Mouse (Mus musculus): ENCODE results near the gene Gm45753.

The Gm45753 gene

DNA sequence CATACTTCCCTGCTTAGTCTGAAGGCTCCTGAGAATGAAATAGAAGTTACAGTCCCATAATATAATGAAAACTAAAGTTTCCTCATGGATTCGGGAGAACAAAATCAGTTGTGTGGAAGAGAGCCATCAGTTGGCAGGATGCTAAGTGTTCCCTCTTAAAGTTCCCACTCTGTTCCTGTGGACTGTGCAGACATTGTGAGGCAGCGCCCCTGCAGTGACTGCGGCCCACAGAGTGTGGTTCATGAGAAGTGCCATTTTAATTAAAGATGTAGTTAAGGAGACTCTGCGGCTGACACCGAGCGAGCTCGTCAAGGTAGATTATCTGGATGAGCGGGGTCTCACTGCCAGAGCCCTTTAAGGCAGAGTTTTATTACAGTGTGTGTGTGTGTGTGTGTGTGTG is 5.9 kb downstream of the Gm45753 start:
- no peak for TF ChIP-seq GATA4 (IDR thresholded peaks at IDR 0.05; ENCODE audit: insufficient replicate concordance, low read length)

DNA sequence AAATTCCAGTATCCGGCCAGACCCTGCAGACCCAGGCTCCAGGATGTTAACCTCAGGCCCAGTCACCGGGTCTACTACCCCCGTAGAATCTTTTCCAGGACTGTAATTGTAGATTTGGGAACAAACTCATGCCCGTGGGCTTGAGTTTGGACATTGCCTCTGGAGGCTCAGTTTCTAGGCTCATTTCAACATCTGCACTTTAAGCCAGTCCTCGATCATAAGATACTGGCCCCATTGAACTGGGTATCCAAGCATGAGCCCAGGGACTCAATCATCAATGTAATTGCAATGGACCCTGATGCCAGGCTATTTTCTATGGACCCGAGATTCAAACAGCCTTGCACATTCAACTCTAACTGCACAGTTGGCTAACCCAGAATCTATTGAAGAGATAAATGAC is 13.0 kb downstream of the Gm45753 start:
- TF ChIP-seq GATA4 (IDR thresholded peaks at IDR 0.05; ENCODE audit: insufficient replicate concordance, low read length) = no peak

DNA sequence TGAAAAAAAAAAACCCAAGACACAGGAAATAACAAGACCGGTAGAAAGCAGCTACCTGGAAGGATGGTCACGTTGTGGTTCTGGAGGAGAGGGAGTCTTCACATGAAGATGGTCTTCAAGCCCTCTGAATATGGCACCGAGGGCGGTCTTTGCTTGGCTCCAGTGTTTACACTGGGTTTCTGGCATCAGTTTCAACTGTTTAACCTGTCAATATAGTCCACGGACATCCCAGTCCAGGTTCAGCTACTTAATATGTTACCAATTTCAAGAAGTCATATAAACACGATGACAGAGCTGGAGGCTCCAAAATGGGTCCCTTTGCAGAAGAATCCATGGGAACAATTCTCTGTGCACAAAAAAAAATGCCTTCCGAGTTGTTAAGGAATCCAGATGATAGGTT is 13.6 kb downstream of the Gm45753 start, which contains the start of gene Klkb1:
Gene Klkb1 (minus strand): TSS at position 173 of the 400 bp plus-strand sequence.
- no peak for TF ChIP-seq GATA4 (IDR thresholded peaks at IDR 0.05; ENCODE audit: insufficient replicate concordance, low read length)

DNA sequence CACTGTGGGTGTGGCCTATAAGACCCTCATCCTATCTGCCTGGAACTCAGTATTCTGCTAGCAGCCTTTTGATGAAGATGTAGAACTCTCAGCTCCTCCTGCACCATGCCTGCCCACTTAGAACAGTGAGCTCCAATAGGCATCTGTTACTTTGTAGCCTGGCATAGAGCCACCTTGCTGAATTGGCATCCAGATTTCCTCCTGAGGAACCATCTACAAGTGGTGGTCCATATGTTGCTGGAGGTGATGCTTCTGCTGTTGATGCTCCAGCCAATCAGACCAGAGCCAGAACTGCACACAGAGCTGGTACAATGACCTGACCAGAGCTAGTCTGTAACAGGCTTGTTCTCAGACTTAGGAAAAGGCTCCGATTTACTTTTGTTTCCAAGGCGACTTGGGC is 16.5 kb downstream of the Gm45753 start:
- TF ChIP-seq GATA4 (IDR thresholded peaks at IDR 0.05; ENCODE audit: insufficient replicate concordance, low read length) = no peak

DNA sequence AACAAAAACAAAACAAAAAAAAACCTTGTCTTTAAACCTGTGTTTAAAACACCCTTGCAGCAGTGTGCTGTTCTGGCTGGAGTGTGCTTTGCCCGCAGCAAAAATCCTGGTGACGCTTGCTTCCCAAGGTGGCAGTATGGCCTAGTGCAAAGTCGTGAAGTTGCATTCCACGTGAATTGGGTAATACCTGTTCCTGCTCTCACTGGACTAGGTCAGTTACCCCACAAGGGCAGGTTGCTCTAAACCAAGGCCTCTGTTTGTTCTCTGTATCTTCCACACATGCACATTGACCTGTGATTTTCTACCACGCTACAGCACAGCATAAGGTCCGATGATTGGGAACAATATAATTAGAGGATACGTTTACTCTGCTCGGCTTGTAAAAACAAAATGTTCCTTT is 26.6 kb downstream of the Gm45753 start:
- TF ChIP-seq GATA4 (IDR thresholded peaks at IDR 0.05; ENCODE audit: insufficient replicate concordance, low read length) = no peak

DNA sequence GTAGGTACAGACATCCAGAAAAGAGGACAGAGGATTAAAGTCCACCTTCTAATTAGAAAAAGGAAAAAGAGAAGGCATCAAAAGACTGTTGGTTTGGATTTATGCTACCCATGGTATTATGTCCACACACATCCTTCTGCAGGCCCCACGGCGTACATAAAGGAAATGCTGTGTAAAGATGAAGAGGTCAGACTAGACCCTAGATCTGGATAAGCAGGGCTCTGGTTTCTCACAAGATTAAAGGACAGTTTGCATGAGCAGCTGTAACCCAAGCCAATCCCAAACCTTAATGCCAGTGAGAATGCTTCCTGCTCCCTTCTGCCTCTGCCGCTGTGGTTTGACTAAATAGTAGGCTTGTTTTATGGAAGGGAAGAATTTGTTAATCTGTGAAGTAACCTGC is 30.8 kb downstream of the Gm45753 start:
- TF ChIP-seq GATA4 (IDR thresholded peaks at IDR 0.05; ENCODE audit: insufficient replicate concordance, low read length) = no peak

DNA sequence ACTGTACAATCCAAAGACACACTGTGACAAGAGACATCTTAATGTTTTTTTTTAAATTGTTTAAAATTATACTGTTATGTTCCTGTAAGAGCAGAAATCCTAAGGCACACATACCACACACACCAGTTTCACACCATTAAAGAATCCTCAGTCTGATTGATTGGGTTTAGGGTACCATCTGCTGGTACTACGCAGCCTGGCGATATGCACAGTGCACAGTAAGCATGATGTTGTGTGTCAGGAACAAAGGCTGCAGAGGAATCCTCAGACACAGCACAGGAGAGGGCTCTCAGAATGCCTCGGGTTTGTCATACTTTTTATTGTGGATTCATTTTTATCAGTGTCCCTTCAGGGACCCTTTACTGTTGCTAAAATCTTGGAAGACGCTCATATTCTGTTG is 33.9 kb downstream of the Gm45753 start:
- no peak for TF ChIP-seq GATA4 (IDR thresholded peaks at IDR 0.05; ENCODE audit: insufficient replicate concordance, low read length)

DNA sequence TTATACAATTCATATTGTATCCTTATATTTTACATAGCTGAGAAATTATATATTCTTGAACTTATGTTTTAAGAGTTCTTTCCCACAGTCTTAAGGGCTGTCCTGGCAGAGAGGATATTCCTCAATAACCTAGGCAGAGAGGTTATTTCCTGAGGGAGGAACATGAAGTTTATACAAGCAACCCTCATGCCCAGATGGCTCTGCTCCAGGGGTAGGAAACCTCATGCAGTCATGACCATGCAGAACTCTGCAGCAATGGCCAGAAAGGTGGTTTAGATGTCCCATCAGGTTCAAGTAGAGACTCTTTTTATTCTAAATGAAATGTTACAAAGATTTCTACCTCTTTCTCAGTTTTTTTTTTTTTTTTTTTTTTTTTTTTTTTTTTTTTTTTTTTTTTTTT is 39.2 kb downstream of the Gm45753 start:
- TF ChIP-seq GATA4 (IDR thresholded peaks at IDR 0.05; ENCODE audit: insufficient replicate concordance, low read length) = no peak

DNA sequence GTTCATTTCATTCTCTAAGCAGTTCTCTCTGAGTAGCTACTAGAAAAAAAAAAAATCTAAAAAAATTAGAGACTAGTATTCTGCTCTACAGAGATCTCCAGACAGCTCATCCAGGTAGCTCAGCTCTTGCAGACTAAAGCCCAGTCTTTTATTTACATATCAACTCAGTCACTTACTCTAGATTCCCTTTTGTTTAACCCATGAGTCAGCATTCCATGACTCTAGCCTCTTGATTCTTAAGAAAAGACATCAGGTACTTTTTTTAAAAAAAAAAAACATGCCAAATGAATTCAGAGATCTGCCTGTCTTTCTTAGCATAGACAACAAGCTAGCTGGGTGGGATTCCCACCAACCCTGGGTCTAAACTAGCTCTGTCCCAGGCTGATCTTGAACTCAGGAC is 39.8 kb downstream of the Gm45753 start:
- TF ChIP-seq GATA4 (IDR thresholded peaks at IDR 0.05; ENCODE audit: insufficient replicate concordance, low read length) = no peak

DNA sequence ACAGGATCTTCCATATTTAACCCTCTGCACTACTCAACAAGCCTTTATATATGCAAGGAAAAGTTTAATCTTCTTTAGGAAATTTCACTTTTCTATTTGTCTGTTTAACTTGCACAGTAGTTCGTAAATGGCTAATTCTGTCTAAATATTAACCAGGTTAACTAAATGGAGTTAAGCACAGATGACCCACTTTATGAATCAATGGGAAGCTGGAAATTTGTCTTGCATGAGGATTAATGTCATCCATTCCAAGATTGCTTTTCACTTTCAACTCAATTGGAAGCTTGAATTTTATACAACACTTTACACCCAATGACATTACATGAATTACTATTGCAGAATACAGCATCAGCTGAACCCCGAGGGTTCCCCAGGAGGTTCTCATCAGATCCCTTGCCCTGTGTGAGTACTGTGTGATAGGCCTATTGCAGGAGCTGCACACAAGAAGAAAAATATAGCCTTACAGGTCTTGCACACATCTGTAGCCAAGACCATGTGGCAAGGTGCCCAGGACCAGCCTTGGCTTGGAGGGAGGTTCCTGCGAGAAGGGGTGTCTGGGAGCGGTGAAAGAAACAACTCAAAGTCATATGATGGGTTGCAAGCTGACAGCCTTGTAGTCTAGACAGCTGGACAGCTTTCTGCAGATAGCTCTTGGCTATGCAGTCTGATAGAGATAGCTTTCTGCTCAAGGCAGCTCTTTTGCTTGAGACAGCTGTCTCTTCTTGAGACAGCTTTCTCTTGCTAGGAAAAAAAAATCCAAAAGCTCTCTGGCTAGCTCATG is 40.5 kb downstream of the Gm45753 start:
- no peak for TF ChIP-seq GATA4 (IDR thresholded peaks at IDR 0.05; ENCODE audit: insufficient replicate concordance, low read length)

DNA sequence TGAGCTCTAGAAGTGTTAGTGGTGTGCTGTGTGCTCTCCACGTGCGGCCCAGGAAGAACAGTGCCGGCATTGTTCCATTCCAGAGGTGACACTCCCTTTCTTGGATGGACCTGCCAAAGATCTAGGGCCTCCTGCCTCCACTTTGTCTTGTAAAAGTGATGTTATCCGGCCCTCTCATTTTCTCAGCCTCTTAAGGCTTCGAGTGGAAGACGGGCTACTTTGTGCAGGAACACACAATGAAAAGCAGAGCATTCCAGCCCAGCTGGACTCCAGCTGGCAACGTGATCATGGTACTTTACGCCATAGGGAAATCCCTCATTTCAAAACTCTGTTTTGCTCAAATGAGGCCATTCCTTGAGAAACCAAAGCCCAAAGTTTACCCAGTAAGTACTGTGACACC is 41.3 kb downstream of the Gm45753 start:
- TF ChIP-seq GATA4 (IDR thresholded peaks at IDR 0.05; ENCODE audit: insufficient replicate concordance, low read length) = no peak

DNA sequence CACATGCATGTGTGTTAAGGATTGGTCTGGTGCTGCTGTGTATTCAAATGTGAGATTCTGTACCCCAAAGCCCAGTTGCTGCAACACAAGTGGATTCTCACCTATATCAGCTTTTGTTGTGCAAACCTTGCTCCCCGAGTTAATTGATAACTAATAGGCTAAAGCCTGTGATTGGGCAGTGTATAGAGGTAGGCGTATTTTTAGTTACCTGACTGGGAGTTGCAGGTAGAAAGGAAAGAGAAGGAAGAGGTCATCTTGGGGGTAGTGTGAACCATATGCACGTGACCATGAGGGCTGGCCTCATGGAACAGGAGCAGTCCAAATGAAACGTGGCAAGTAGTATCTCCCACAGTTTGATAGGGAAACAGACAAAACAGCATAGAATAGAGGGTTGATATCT is 43.3 kb downstream of the Gm45753 start:
- TF ChIP-seq GATA4 (IDR thresholded peaks at IDR 0.05; ENCODE audit: insufficient replicate concordance, low read length) = peak; percentile 9; the same call in 1 of the 2 replicates

DNA sequence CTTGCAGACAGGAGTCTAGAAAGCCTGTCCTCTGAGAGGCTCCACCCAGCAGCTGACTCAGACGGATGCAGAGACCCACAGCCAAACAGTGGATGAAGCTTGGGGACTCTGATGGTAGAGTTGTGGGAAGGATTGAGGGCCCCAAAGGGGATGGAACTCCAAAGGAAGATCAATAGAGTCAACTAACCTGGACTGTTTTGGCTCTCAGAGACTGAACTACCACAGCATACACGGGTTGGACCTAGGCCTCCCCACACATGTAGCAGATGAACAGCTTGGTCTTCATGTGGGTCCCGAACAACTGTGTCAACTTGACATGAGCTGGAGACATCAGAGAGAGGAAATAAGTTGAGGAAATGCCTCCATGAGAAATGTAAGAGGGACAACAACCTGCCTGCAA is 45.4 kb downstream of the Gm45753 start:
- TF ChIP-seq GATA4 (IDR thresholded peaks at IDR 0.05; ENCODE audit: insufficient replicate concordance, low read length) = no peak

DNA sequence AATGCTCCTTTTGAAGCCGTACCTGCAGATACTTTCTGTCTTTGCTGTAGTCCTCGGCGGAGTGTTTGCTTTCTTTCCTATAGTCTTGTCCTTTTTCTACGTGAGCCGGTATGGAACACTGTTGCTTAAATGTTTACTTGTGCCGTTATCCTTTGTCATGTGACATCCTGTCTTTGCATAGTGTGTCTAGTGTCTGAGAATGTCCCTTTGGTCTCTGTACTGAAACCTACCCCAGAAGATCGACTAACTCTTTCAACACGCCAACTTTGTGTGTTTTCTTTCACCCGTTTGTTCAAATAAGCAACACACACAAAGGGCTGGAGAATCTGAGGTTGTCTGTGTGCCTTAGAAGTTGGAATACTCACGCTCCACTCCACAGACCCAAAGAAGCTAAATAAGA is 46.3 kb downstream of the Gm45753 start, which contains the start of gene F11:
Gene F11 (minus strand): TSS at position 112 of the 400 bp plus-strand sequence.
- TF ChIP-seq GATA4 (IDR thresholded peaks at IDR 0.05; ENCODE audit: insufficient replicate concordance, low read length) = no peak

DNA sequence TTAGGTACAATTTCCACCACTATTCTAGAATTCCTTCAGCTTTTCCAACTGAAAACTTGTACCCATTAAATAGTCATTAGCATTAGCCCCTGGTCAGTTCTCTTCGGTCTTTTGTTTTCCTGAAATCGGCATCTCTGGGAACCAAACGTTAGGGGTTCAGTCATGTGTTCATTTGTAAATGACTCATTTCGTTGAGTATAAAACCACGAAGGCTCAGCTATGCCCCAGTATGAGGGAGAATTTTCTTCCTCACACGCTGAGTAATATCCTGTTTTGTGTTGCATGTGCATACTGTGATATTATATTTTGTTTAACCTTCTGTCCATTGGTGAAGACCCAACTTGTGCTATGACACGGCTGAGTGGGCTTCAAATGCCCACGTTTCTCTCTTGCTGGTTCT is 49.8 kb downstream of the Gm45753 start:
- no peak for TF ChIP-seq GATA4 (IDR thresholded peaks at IDR 0.05; ENCODE audit: insufficient replicate concordance, low read length)

DNA sequence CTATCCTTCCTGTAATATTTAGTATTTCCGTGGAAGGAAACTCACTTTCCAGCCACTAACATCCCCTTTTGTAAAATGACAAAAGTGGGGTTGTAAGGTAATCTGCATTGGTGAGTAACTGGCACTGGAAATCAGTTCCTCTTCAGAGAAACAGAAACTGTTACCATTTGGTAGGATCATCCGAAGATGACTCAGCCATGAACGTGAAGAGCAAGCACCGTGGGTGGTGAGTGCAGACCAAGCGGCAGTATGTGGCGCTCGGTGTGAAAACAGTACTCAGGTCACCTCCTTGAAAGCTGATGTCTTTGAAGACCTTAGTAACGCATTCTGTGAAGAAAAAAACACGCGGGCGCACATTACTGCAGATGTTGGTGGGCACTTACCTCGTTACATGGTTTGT is 53.2 kb downstream of the Gm45753 start:
- TF ChIP-seq GATA4 (IDR thresholded peaks at IDR 0.05; ENCODE audit: insufficient replicate concordance, low read length) = no peak

Measured in liver, adult (tissue).